Mouse (Mus musculus) embryonic fibroblast, embryonic 13.5 days (primary cell): ENCODE measurements at regions not wholly inside any gene's neighbourhood (a gene's known extent, or its start where the extent isn't known, plus 50 kb on each side); places are given as distances from the start of the nearest gene placed in this dataset.

Experiments used
- H3K27ac ChIP-seq: 2 replicates; pipeline ENCODE4 v1.5.1; 2012; ENCODE audit warnings: low read length, control low read depth, inconsistent platforms; ENCODE audit not compliant: insufficient read depth
- H3K4me1 ChIP-seq: 2 replicates; pipeline ENCODE4 v1.6.1; 2011; ENCODE audit warnings: low read length; ENCODE audit not compliant: control insufficient read depth, insufficient read depth
- H3K4me3 ChIP-seq: 2 replicates; pipeline ENCODE4 v1.5.1; 2011; ENCODE audit warnings: mild to moderate bottlenecking, control low read depth, low read length; ENCODE audit not compliant: insufficient read depth
- CTCF ChIP-seq: IDR thresholded peaks from 2 replicates; pipeline ENCODE4 v1.5.1; 2011; ENCODE audit warnings: mild to moderate bottlenecking, control low read depth, low read length, moderate library complexity, borderline replicate concordance; ENCODE audit not compliant: insufficient read depth
- POLR2A ChIP-seq: IDR thresholded peaks from 2 replicates; pipeline ENCODE4 v1.6.1; 2011; ENCODE audit warnings: low read depth, mild to moderate bottlenecking, control low read depth, low read length, moderate library complexity

DNA sequence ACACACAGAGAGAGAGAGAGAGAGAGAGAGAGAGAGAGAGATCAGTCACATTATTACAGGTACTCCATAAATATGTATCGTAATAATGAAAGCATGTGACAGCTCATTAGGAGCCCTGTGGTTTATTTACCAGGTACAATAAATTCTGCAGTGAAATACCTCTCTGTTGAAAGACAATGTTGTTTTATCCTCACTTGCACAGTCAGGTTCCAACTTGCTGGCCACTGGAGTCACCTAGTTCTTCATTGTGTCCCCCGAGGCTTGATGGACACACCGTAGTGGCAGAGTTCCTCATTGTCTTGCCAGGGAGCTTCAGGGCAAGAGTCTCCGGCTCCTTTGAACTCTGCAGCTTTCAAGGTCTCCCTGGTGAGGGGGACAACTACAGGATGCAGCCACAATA, 197.6 kb downstream of the Rplp1 start:
- no peak for TF ChIP-seq CTCF
- TF ChIP-seq POLR2A = no peak
- no peaks in the 10 kb centered on the region for H3K4me1 ChIP-seq
- H3K4me3 ChIP-seq = no peak overlapping the region
- H3K27ac ChIP-seq = no peak overlapping the region

DNA sequence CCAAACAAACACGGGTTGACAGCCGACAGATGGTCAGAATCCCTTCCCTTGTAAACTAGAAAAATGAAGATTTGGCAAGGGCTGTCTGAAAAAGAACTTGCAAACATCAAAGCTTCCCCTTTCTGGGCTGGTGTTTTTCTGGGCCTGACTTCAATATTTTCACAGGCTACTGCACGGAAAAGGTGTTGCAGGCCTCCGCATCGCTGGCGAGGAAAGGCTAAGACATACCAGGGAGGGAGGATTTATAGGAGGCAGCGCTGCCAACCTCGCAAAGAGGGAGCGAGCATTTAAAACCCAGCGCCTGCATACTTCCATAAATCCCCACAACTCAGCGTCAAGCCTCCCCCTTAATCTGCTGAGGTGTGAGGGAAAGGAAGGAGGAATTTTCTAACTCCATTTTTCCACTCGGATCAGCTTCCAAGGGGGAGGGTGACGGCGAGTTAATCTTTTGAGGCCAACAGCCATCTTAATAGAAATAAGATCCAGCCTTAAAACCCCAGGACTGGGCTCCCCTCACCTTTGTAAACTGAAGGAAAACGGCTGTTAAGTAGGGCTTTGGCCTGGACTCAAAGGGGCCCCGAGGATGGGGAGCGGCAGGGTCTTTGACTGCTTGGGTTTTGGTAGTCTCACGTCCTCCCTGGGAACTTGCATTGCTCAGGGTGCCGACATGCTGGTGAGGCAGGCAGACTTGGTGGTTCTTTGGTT, 199.9 kb downstream of the Rplp1 start:
- H3K4me3 ChIP-seq = no peak overlapping the region
- TF ChIP-seq POLR2A (no peak), CTCF (no peak)
- no peaks in the 10 kb centered on the region for H3K4me1 ChIP-seq
- H3K27ac ChIP-seq = no peak overlapping the region

DNA sequence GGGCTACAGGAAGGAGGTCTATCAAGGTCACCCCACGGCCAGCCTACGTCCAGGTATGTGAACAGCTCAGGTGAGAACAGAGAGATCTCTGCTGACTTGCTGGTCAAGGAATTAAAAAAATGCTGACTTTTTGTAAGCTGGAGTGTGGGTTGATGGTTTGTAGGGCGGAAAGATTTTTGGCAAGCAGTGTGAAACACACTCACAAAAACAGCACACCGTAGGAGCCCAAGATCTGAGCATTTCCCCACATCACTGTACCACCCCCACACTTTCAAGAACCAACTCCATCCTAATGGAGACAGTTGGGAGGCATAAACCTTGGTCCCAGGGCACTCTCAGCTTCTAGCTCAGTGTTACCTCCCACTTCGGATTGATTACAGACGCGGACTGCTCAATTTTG, 200.5 kb downstream of the Rplp1 start:
- no peak overlapping the region for H3K4me3 ChIP-seq
- no peak overlapping the region for H3K27ac ChIP-seq
- TF ChIP-seq POLR2A = no peak
- H3K4me1 ChIP-seq = no peaks in the 10 kb centered on the region

DNA sequence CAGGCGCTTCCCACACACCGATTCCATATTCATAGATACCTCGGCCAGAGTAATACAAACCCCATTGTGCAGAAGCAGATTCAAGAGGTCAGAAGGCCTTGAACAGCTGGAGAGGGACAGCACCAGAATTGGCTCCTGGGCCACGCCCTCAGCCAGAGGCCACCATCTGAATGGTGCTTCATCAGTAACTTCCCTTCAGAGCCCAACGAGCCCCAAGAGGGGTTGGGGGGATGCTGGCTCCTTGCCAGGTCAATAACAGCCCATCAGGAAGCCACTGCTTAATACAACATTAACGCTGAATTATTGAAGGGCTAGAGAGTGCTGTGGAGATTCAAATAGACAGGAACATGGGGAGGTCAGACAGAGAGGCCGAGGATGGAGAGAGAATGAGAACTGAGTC, 203.0 kb downstream of the Rplp1 start:
- Histone ChIP-seq H3K27ac (no peak overlapping the region), H3K4me1 (no peaks in the 10 kb centered on the region), H3K4me3 (no peak overlapping the region)
- TF ChIP-seq POLR2A (no peak), CTCF (no peak)

DNA sequence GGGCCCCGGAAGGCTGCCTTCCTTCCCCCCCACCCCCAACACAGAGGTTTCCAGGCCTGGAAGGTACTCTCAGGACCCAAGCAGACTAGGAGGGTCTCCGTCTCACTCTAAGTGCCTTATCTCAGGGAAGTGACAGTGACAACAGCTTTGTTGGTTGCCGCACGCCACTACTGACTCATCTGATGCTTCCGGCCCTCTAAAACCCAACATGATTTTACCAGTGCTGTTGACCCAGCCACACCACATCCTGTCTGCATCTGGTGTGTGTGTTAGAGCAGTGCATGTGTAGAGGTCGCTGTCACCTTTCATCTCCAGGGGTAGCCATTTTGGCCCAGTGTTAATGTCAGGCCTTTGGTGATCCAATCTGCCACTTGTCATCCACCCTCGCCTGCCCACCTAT, 206.5 kb downstream of the Rplp1 start:
- H3K27ac ChIP-seq = no peak overlapping the region
- no peaks in the 10 kb centered on the region for H3K4me1 ChIP-seq
- no peak overlapping the region for H3K4me3 ChIP-seq
- TF ChIP-seq POLR2A (no peak), CTCF (no peak)

DNA sequence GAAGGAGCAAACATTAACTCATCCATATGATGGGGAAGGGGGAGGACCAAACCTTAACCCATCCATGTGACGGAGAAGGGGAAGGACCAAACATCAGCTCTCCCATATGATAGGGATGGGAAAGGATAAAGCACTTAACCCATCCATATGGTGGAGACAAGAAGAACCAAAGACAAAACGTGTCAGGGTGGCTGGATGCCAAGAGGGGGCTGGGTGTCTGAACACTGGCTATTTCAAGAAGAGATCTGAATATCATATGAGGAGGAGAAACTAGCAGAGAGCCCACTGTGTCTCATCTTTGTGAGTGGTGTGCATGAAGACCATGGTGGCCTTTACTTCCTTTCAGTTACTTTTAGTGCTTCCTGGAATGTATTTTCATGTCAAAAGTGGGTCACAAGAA, 207.0 kb downstream of the Rplp1 start:
- TF ChIP-seq CTCF (no peak), POLR2A (no peak)
- Histone ChIP-seq H3K4me3 (no peak overlapping the region), H3K27ac (no peak overlapping the region), H3K4me1 (no peaks in the 10 kb centered on the region)

DNA sequence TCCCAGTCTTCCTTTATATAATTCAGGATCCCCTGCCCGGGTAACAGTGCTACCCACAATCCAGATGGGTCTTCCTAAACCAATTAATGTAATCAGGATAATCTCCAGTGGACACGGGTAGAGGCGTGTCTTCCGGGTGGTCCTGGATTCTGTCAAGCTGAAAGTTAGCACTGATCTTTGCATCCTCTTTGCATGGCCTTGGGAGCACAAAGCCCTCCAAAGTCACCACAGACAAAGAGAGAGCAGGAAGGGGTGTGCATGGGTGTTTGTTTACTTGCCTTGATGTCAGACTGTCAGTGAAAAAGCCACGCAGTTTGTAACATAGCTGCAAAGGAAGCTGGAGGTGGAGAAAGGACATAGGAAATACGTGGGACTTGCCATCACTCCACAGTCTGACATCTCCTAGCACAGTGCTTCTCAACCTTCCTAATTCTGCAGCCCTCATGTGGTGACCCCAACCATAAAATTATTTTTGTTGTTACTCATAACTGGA, 208.0 kb downstream of the Rplp1 start:
- H3K4me3 ChIP-seq = no peak overlapping the region
- H3K4me1 ChIP-seq = no peaks in the 10 kb centered on the region
- TF ChIP-seq CTCF (no peak), POLR2A (no peak)
- H3K27ac ChIP-seq = no peak overlapping the region

DNA sequence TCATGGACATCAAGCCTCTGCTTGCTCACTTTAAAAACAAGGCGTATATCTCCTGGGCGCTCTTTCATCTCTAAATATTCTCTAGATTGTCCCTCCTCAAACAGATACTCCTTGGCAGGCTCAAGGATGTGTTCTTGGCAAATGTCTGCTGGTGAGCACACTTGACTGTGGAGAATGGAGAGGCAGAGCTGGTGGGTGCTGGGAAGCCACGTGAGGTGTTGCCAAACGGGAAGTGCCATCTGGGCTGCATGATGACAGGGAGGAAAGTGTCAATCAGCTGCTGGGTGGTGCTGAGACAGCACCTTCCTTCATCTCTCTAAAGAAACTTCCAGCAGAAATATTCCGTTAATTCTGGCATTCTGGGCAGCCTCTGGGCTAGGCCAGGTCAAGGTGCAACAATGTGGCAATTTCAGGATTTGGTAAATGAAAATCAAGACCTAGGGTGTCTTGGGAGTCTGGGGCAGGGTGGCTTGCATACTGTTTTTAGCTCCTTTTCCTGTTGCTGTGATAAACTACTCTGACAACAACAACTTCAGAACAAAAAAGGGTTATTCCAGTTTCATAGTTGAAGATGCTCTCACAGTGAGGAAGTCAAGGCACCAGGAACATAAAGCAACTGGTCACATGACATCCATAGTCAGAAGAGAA, 208.6 kb downstream of the Rplp1 start:
- Histone ChIP-seq H3K4me1 (no peaks in the 10 kb centered on the region), H3K4me3 (no peak overlapping the region), H3K27ac (no peak overlapping the region)
- no peak for TF ChIP-seq CTCF
- no peak for TF ChIP-seq POLR2A

DNA sequence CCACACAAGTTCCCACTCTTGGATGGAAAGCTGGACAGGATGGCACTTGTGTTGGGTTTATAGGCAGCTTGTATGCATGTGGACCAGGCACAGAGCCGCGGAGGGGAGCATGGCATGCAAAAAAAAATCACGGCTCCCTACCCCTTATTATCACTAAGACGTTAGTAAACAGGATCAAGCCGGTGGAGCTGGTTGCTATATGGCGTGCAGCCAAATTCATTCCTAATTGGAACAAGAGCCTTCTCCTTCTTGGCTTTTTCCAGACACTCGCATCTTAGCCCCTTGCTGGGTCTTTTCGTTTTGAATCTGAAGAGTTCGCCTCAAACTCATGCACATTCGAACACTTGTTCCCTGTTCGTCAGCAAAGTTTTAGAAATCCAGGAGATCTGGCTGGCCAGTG, 211.0 kb downstream of the Rplp1 start:
- TF ChIP-seq CTCF (no peak), POLR2A (no peak)
- Histone ChIP-seq H3K27ac (no peak overlapping the region), H3K4me3 (no peak overlapping the region), H3K4me1 (no peaks in the 10 kb centered on the region)

DNA sequence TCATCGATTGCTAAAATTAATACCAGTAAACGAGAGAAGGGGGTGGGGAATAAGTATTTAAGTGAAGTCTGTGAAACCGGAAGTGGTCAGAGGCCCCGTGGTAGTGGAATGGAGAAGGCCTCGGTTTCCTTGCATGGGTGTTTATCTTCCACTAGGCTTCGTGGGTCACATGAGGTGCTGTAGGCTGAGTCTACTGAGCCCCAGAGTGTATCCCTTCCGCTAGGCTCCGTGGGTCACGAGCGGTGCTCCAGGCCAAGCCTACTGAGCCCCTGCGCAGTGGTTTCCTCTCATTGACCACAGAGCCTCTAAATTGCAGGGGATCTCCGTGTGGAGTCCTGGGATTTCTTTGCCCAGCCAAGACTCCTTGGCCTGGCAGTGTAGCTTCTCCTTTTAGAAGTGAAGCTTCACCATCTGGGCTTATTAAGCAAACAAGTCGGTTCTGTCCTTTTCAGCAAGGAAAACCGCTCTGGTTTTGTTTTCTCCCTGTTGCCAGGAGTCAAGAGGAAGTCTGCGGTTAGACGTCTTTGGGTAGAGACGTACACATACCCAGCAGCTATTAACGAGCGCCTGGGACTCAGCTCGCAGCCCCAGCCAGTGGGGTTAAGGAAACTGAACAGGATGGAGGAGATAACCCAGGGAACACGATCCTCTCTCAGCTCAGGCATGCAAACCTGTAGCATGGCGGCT, 211.9 kb downstream of the Rplp1 start:
- TF ChIP-seq CTCF = no peak
- TF ChIP-seq POLR2A = no peak
- H3K4me1 ChIP-seq = no peaks in the 10 kb centered on the region
- H3K4me3 ChIP-seq = no peak overlapping the region
- no peak overlapping the region for H3K27ac ChIP-seq
